Mouse (Mus musculus) lung, postnatal 0 days (tissue): ENCODE measurements around the gene Mpst.

Source experiments
- CTCF ChIP-seq: IDR thresholded peaks from 2 replicates; pipeline ENCODE4 v1.5.1; 2016; ENCODE audit warnings: antibody characterized with exemption, mild to moderate bottlenecking
- EP300 ChIP-seq: IDR thresholded peaks from 2 replicates; pipeline ENCODE4 v1.6.1; 2016; ENCODE audit warnings: antibody characterized with exemption, mild to moderate bottlenecking, control low read depth

GRCm38 (mm10) chr15:78452929-78453328 lies 46.7 kb downstream of the Mpst start:
- TF ChIP-seq CTCF (no peak), EP300 (no peak)
